Mouse (Mus musculus) cerebellum, adult 2 months (tissue): Measurements from ENCODE around the gene Gorasp1. TPM values are rescaled to one million over a fixed set of nuclear protein-coding genes. Genes with fewer than 3 reads are reported as not detected.
A peak's percentile ranks its signal among the peaks of the same experiment; 100 is the strongest.

Source experiments
- DNase-seq, 2 experiments: peaks; one replicate each; pipeline ENCODE4 v3.0.0; 2021
- H3K27ac ChIP-seq: fragments of 200-500 bp; 2 replicates; pipeline ENCODE4 v1.5.1; 2012; ENCODE audit warnings: low read length, control low read depth, inconsistent platforms; ENCODE audit not compliant: insufficient read depth
- H3K27me3 ChIP-seq: fragments of 200-500 bp; 2 replicates; pipeline ENCODE4 v1.6.1; 2012; ENCODE audit warnings: inconsistent platforms, mild to moderate bottlenecking, low read length, moderate library complexity; ENCODE audit not compliant: control insufficient read depth, insufficient read depth
- H3K4me1 ChIP-seq: fragments of 200-500 bp; 2 replicates; pipeline ENCODE4 v1.6.1; 2011; ENCODE audit warnings: low read length; ENCODE audit not compliant: control insufficient read depth, insufficient read depth
- H3K4me3 ChIP-seq: fragments of 200-500 bp; replicated peaks from 2 replicates; pipeline ENCODE3; 2011; ENCODE audit warnings: mild to moderate bottlenecking, low read depth, low read length, control low read depth; ENCODE audit not compliant: insufficient read depth
- CTCF ChIP-seq: fragments of 200-500 bp; IDR thresholded peaks from 2 replicates; pipeline ENCODE4 v1.5.1; 2011; ENCODE audit warnings: low read depth, mild to moderate bottlenecking, control low read depth, low read length, moderate library complexity, borderline replicate concordance; ENCODE audit not compliant: insufficient read depth
- POLR2A ChIP-seq: fragments of 200-500 bp; IDR thresholded peaks from 2 replicates; pipeline ENCODE4 v1.6.1; 2011; ENCODE audit warnings: low read length, control low read depth, borderline replicate concordance; ENCODE audit not compliant: insufficient read depth
- WGBS: fragments of 180-500 bp; shearing (Covaris S2); methylation state at CpG from one replicate; pipeline ENCODE4 v1.1.7; 2018; 5-methylcytosine and 5-hydroxymethylcytosine counted together
- polyA plus RNA-seq: library from polyadenylated mRNA; depleted of rRNA; stranded (reverse); fragments of >200 nt; gene quantifications from 2 replicates; pipeline ENCODE4 v1.2.3, GENCODE M21; 2012

The Gorasp1 gene
- polyA plus RNA-seq, 1 experiment = 22.1 TPM

DNA sequence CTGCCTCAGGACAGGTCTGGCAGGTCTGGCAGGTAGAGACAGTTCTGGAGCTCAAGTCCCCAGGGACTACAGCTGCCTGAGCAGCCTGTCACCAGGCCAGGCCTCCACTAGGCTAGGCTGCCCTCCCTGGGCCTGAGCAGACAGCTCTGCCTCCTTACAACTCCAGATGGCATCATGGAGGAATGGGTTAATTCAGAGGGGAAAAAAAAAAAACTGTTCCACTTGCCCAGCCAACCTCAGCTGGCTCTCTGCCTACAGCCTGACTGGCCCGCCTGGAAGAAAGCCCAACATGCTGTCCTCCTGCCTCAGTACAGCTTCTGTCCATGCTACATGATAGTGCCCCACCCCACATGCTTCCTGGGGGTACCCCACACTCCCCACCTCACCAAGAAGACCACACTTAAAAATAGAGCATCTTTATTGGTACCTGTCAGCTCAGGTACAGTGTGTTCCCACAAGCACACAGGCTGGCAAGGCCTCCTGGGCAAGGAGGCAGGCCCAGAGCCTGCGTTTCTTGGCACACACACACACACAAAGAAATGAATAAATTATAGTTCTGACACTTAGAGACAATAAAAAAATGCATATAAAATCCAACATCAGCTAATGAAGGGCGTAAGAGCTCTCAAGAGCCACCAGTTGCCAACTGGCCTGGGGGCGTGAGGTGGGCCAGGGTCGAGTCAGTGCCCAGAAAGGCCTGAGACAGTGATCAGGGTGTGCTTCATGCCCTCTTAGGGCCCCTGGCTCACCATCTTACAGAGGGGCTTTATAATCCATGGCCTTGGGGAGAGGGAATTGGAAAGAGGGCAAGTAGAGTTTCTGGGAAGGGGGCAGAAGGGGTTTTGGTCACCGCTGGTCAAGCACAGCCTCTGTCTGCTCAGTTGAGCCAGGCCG lies 33.6 kb upstream of the Gorasp1 start:
- no peak overlapping the region for H3K4me3 ChIP-seq

DNA sequence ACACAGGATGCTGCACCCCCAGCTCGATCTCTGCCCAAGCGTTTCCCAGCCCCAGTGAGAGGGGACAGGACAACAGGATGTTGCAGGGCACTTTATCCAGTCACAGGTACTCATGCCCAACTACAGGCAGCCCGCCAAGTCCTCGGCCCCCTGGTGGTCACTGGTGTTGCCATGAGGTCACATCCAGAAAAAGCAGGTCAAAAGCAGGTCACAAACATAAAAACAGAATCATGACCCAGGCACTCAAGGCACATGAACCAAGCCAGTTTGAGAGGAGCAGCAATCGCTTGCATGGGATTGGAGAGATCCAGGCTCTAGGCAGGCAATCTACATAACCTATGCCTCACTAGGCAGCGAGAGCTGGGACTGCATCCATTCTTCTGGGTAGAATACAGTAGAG lies 32.9 kb upstream of the Gorasp1 start:
- H3K27me3 ChIP-seq = no peaks in the 10 kb centered on the region
- no peak overlapping the region for H3K4me3 ChIP-seq
- 20% methylated on average over 6 of the region's 6 CpGs for WGBS
- DNase-seq = peak; percentile 71 to 80
- TF ChIP-seq CTCF (peak; percentile 32; the same call in 1 of the 2 replicates), POLR2A (no peak)
- peak overlapping the region; percentile 12; the same call in 1 of the 2 replicates for H3K27ac ChIP-seq
- peaks cover 49% of the 10 kb centered on the region for H3K4me1 ChIP-seq

More for the DNA sequence above, 33.6 kb upstream of the Gorasp1 start:
- 0 out of 2 replicates have a peak, but pooled peaks have one; percentile 6 for TF ChIP-seq CTCF
- TF ChIP-seq POLR2A = no peak
- DNase-seq = peak; percentile 87 to 88
- no peaks in the 10 kb centered on the region for H3K27me3 ChIP-seq
- 54% methylated on average over 7 of the region's 7 CpGs for WGBS
- peaks cover 49% of the 10 kb centered on the region for H3K4me1 ChIP-seq
- H3K27ac ChIP-seq = peak overlapping the region; percentile 12; the same call in 1 of the 2 replicates

- DNase-seq = no peak
- H3K4me1 ChIP-seq = peaks cover 49% of the 10 kb centered on the region
- no peak overlapping the region for H3K4me3 ChIP-seq
- TF ChIP-seq POLR2A = no peak
- no peak for TF ChIP-seq CTCF
- WGBS = 84% methylated on average over 7 of the region's 7 CpGs
- no peaks in the 10 kb centered on the region for H3K27me3 ChIP-seq
- H3K27ac ChIP-seq = no peak overlapping the region
Observed at GRCm38 (mm10) chr9:119969811-119970210, 32.4 kb upstream of the Gorasp1 start.

GRCm38 (mm10) chr9:119966221-119966910 lies 29.0 kb upstream of the Gorasp1 start:
- DNase-seq = no peak
- H3K4me1 ChIP-seq = peaks cover 23% of the 10 kb centered on the region
- no peaks in the 10 kb centered on the region for H3K27me3 ChIP-seq
- TF ChIP-seq CTCF (no peak), POLR2A (no peak)
- H3K4me3 ChIP-seq = no peak overlapping the region
- WGBS = 55% methylated on average over 26 of the region's 26 CpGs
- no peak overlapping the region for H3K27ac ChIP-seq

- no peak for TF ChIP-seq CTCF
- TF ChIP-seq POLR2A = no peak
- no peak for DNase-seq
- WGBS = 70% methylated on average over 3 of the region's 3 CpGs
- Histone ChIP-seq H3K4me3 (no peak overlapping the region), H3K27me3 (no peaks in the 10 kb centered on the region), H3K27ac (no peak overlapping the region), H3K4me1 (peaks cover 12% of the 10 kb centered on the region)
Observed at GRCm38 (mm10) chr9:119965186-119965585, 27.8 kb upstream of the Gorasp1 start.

GRCm38 (mm10) chr9:119964206-119964605 lies 26.8 kb upstream of the Gorasp1 start:
- WGBS = 80% methylated on average over 3 of the region's 3 CpGs
- DNase-seq = no peak
- no peak overlapping the region for H3K27ac ChIP-seq
- TF ChIP-seq POLR2A = no peak
- no peak for TF ChIP-seq CTCF
- peaks cover 3% of the 10 kb centered on the region; the same call in 1 of the 2 replicates for H3K4me1 ChIP-seq
- H3K4me3 ChIP-seq = no peak overlapping the region
- H3K27me3 ChIP-seq = no peaks in the 10 kb centered on the region

GRCm38 (mm10) chr9:119962987-119963667 lies 25.8 kb upstream of the Gorasp1 start:
- Histone ChIP-seq H3K4me3 (no peak overlapping the region), H3K27me3 (no peaks in the 10 kb centered on the region), H3K4me1 (no peaks in the 10 kb centered on the region), H3K27ac (no peak overlapping the region)
- TF ChIP-seq POLR2A = no peak
- TF ChIP-seq CTCF = peak; percentile 72
- DNase-seq = peak; percentile 51 to 70
- 32% methylated on average over 21 of the region's 21 CpGs for WGBS
